Mouse (Mus musculus): ENCODE data around the gene Pabpc4. TPM values are rescaled to one million over a fixed set of nuclear protein-coding genes. Genes with fewer than 3 reads are reported as not detected.
"Not testable (repeated sequence)": the region's sequence is repeated elsewhere in the genome, so short reads cannot be mapped to it uniquely, and the experiment has no call there.

Pabpc4 gene
- polyA plus RNA-seq, 1 experiment: 35.3 TPM

DNA sequence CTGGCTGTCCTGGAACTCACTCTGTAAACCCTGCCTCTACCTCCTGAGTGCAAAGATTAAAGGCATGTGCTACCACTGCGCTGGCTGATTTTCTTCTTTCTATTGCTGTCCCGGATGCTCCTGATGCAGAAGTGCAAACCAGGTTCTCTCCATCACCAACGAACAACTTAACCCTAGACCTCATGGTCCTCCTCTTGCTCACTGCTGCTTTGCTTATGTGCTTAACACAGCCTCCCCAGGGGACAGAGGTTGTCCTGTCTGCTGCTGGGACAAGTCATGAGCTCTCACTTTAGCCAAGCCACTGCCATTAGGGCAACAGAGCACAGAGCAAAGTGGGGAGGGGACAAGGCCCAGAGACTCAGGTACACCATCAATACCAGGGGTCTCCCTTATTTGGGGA, 52.3 kb downstream of the Pabpc4 start:
- H3K4me3 ChIP-seq (ENCODE audit: insufficient read depth, low read length): no peak overlapping the region
- H3K27ac ChIP-seq (ENCODE audit: insufficient read depth, low read length): no peak overlapping the region
- TF ChIP-seq CTCF (IDR thresholded peaks at IDR 0.05; ENCODE audit: extremely low read depth, insufficient read depth, low read length): no peak
- no peak for TF ChIP-seq POLR2A (IDR thresholded peaks at IDR 0.05; ENCODE audit: extremely low read depth, insufficient read depth, low read length)
- no peaks in the 10 kb centered on the region for H3K4me1 ChIP-seq (ENCODE audit: control insufficient read depth, insufficient read depth, low read length)

DNA sequence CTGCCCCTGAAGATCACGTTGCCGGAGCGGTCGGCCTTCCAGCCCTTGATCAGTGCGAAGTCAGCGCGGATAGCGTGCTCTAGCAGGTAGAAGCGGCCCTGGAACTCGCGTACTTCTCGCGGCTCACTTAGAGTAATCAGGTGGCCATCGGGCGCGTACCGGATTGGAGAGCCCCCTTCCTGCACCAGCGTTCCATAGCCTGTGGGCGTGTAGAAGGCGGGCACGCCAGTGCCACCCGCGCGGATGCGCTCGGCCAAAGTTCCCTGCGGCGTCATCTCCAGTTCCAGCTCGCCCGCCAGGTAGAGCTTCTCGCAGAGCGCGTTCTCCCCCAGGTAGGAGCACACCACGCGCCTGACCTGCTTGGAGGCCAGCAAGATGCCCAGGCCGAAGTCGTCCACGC, 60.8 kb downstream of the Pabpc4 start:
- not testable (repeated sequence) for H3K4me1 ChIP-seq (ENCODE audit: control insufficient read depth, insufficient read depth, low read length); H3K27ac ChIP-seq (ENCODE audit: insufficient read depth, low read length)
- 0 out of 2 replicates have a peak overlapping the region, but pooled peaks have one; percentile 18 for H3K4me3 ChIP-seq (ENCODE audit: insufficient read depth, low read length)

DNA sequence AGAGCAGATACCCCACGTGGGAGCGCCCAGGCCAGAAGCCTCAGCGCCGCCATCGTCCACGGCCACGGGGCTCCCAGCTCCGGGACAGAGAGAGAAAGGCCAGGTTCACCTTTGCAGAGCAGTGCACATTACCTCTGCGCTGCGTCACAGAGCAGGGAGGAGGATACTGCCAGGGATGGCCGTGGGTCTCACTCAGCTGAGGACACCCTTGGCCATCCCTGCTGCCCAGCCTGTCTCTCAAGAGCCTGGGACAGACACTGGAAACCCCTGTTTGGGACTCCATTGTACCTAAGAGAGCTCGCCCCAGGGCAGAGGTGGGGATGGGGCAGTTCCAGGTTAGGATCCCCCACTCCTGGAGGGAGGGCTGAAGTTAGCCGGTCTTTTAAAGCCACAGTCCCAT, 61.4 kb downstream of the Pabpc4 start, which contains the start of gene Oxct2a:
TSS of gene Oxct2a (minus strand) at position 101 of the 400 bp plus-strand sequence.
- Histone ChIP-seq H3K27ac (ENCODE audit: insufficient read depth, low read length) (no peak within 1 kb of the TSS), H3K4me1 (ENCODE audit: control insufficient read depth, insufficient read depth, low read length) (peaks cover 1% of the 10 kb centered on the region; the same call in 1 of the 2 replicates), H3K4me3 (ENCODE audit: insufficient read depth, low read length) (0 out of 2 replicates have a peak within 1 kb of the TSS, but pooled peaks have one; percentile 18)
- TF ChIP-seq POLR2A (IDR thresholded peaks at IDR 0.05; ENCODE audit: extremely low read depth, insufficient read depth, low read length) (no peak), CTCF (IDR thresholded peaks at IDR 0.05; ENCODE audit: extremely low read depth, insufficient read depth, low read length) (no peak)

DNA sequence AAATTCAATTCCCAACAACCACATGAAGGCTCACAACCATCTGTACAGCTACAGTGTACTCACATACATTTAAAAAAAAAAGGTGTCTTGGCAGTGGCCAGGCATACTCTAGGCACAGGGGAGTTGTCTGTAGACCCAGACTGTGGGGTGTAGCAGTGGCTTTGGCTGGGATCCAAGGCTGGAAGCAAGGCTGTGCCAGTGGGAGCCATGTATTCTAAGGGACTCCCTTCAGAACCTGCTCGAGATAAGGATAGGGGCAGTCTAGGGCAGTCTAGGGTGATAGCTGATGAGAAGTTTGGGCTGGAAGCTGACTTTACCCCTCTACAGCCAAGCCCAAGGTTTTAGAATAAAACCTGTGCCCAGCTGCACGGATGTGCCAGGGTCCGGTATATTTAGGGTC, 63.9 kb downstream of the Pabpc4 start:
- TF ChIP-seq CTCF (IDR thresholded peaks at IDR 0.05; ENCODE audit: extremely low read depth, insufficient read depth, low read length) (no peak), POLR2A (IDR thresholded peaks at IDR 0.05; ENCODE audit: extremely low read depth, insufficient read depth, low read length) (no peak)
- no peak overlapping the region for H3K4me3 ChIP-seq (ENCODE audit: insufficient read depth, low read length)
- H3K4me1 ChIP-seq (ENCODE audit: control insufficient read depth, insufficient read depth, low read length): peaks cover 1% of the 10 kb centered on the region; the same call in 1 of the 2 replicates
- no peak overlapping the region for H3K27ac ChIP-seq (ENCODE audit: insufficient read depth, low read length)

DNA sequence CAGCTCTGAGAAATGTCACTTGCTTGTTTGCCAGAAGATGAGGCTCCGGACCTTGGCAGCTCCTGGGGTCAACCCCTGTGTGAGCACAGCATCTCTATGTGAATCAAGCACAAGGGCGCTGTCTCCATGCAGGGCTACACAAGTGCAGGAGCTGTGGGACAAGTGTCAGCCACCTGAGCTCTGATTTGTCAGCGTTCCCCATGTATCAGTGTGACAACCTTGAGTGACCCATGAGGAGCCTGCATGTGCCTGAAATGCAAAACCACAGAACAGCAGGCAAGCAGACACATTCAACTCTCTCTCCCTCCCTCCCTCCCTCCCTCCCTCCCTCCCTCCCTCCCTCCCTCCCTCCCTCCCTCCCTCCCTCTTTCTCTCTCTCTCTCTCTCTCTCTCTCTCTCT, 65.5 kb downstream of the Pabpc4 start:
- TF ChIP-seq POLR2A (IDR thresholded peaks at IDR 0.05; ENCODE audit: extremely low read depth, insufficient read depth, low read length) (no peak), CTCF (IDR thresholded peaks at IDR 0.05; ENCODE audit: extremely low read depth, insufficient read depth, low read length) (no peak)
- peaks cover 1% of the 10 kb centered on the region; the same call in 1 of the 2 replicates for H3K4me1 ChIP-seq (ENCODE audit: control insufficient read depth, insufficient read depth, low read length)
- no peak overlapping the region for H3K27ac ChIP-seq (ENCODE audit: insufficient read depth, low read length)

DNA sequence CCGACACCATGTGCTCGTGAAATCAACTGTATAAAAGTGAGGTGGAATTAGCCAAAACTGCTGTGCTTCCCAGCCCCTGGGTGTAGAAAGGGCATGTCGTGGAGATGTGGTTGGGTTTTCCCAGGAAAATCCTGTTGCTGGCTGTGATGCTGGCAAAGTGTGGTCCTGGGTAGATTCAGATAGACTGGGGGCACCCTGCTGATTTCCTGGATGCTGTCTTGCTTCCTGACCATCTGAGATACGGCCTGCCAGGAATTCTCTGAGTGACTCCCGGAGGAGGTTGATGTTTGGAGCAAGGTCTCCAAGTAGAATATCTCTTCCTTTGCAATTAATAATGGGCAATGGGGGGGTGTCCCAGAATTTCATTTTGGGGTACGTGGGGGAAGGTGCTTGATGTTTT, 66.8 kb downstream of the Pabpc4 start:
- TF ChIP-seq CTCF (IDR thresholded peaks at IDR 0.05; ENCODE audit: extremely low read depth, insufficient read depth, low read length) (no peak), POLR2A (IDR thresholded peaks at IDR 0.05; ENCODE audit: extremely low read depth, insufficient read depth, low read length) (no peak)
- H3K27ac ChIP-seq (ENCODE audit: insufficient read depth, low read length): no peak overlapping the region
- no peaks in the 10 kb centered on the region for H3K4me1 ChIP-seq (ENCODE audit: control insufficient read depth, insufficient read depth, low read length)
- H3K4me3 ChIP-seq (ENCODE audit: insufficient read depth, low read length): no peak overlapping the region

More for the DNA sequence above, 65.5 kb downstream of the Pabpc4 start:
- H3K4me3 ChIP-seq (ENCODE audit: insufficient read depth, low read length): no peak overlapping the region

DNA sequence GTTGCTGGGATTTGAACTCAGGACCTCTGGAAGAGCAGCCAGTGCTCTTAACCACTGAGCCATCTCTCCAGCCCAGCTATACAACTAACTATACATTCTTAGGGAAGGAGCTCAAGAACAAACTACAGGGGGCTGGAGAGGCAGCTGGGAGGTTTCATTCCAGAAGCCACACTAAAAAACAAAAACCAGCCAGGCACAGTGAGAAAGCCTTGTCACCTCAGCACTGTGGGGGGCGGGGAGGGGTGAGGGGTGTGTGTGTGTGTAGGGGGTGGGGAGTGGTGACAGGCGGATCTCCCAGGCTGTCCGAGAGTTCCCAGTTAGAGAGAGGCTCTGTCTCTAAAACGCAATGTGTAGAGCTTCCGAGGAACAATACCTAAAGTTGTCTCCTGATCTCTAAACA, 69.2 kb downstream of the Pabpc4 start:
- H3K4me3 ChIP-seq (ENCODE audit: insufficient read depth, low read length): no peak overlapping the region
- no peak for TF ChIP-seq CTCF (IDR thresholded peaks at IDR 0.05; ENCODE audit: extremely low read depth, insufficient read depth, low read length)
- TF ChIP-seq POLR2A (IDR thresholded peaks at IDR 0.05; ENCODE audit: extremely low read depth, insufficient read depth, low read length): no peak
- H3K27ac ChIP-seq (ENCODE audit: insufficient read depth, low read length): no peak overlapping the region
- H3K4me1 ChIP-seq (ENCODE audit: control insufficient read depth, insufficient read depth, low read length): no peaks in the 10 kb centered on the region

DNA sequence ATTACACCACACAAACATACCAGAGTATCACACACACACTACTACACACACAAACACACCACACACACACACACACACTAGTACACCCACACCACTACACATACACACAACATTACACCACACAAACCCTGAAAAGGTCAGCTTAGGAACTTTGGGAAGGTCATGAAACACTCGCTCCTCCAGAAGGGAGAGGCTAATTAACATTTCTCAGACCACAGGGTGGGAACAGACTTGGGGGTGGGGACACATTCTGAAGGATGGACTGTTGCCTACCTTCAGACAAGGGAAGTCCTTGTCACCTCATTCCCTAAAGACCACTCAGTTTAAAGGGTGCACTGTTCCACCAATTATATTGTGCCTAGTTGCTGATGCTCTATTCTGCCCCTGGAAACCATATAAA, 69.8 kb downstream of the Pabpc4 start:
- H3K4me1 ChIP-seq (ENCODE audit: control insufficient read depth, insufficient read depth, low read length); H3K27ac ChIP-seq (ENCODE audit: insufficient read depth, low read length); H3K4me3 ChIP-seq (ENCODE audit: insufficient read depth, low read length): not testable (repeated sequence)

DNA sequence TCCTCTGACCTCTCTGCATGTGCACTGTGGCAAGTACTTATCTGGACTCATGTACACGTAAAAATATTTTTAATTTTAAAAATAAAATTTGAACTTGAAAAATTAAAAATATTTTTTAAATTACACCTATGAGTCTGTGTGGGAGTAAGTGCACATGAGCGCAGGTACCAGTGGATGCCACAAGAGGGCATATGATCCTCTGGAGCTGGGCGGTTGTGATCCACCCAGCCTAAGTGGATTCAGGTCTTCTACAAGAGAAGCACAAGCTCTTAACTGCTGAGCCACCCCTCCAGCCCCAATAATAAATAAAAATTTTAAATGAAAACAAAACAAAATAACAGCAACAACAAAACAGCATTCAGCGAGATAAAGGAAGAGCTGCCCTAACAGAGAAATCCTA, 71.0 kb downstream of the Pabpc4 start:
- no peaks in the 10 kb centered on the region for H3K4me1 ChIP-seq (ENCODE audit: control insufficient read depth, insufficient read depth, low read length)
- H3K27ac ChIP-seq (ENCODE audit: insufficient read depth, low read length): no peak overlapping the region
- no peak for TF ChIP-seq CTCF (IDR thresholded peaks at IDR 0.05; ENCODE audit: extremely low read depth, insufficient read depth, low read length)
- TF ChIP-seq POLR2A (IDR thresholded peaks at IDR 0.05; ENCODE audit: extremely low read depth, insufficient read depth, low read length): no peak
- H3K4me3 ChIP-seq (ENCODE audit: insufficient read depth, low read length): no peak overlapping the region

DNA sequence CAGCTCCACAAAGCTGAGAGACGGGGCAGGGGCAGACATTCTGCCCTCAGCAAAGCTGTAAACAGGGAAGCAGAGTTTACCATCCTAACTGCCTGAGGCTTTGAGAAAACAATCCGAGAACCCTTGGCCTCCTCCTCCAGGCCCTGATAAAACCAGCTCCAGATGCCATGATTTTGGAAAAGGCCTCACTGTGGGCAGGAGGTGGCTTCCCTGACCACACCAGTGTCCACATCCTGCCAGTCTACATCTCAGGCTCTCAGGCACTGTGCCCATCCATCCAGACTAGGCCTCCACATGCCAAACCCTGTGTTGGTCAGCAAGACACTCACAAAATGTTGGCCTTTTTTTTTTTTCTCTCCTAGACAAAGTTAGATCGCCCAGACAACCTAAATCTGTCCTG, 72.0 kb downstream of the Pabpc4 start:
- Histone ChIP-seq H3K4me3 (ENCODE audit: insufficient read depth, low read length) (no peak overlapping the region), H3K4me1 (ENCODE audit: control insufficient read depth, insufficient read depth, low read length) (no peaks in the 10 kb centered on the region), H3K27ac (ENCODE audit: insufficient read depth, low read length) (no peak overlapping the region)
- TF ChIP-seq CTCF (IDR thresholded peaks at IDR 0.05; ENCODE audit: extremely low read depth, insufficient read depth, low read length) (no peak), POLR2A (IDR thresholded peaks at IDR 0.05; ENCODE audit: extremely low read depth, insufficient read depth, low read length) (no peak)

DNA sequence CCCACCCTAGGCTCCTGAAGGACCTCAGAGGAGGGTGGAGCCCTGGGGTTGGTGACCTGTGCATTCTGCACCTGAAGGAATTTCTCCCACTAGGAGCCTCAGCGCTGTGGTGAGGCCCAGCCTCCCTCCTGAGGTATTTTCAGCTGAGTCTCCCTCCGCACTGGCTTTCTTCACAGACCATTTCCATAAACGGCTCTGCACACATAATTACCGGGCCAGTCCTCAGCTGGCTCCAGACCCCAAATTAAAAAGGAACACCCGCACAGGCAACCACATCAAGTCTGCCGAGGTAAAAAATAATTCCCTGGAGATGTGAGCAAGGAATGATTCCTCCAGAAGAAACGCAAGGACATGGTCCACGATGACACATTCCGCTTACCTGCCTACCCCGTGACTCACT, 73.1 kb downstream of the Pabpc4 start:
- H3K27ac ChIP-seq (ENCODE audit: insufficient read depth, low read length); H3K4me1 ChIP-seq (ENCODE audit: control insufficient read depth, insufficient read depth, low read length); H3K4me3 ChIP-seq (ENCODE audit: insufficient read depth, low read length): not testable (repeated sequence)

All from cortical plate, adult 2 months (tissue).